Mouse (Mus musculus): Measurements from ENCODE around the gene Olfr825. TPM values are rescaled to one million over a fixed set of nuclear protein-coding genes. Genes with fewer than 3 reads are reported as not detected.
"Not testable (repeated sequence)": the region's sequence is repeated elsewhere in the genome, so short reads cannot be mapped to it uniquely, and the experiment has no call there.

Olfr825 gene
- not detected in 2 replicates for polyA plus RNA-seq (2015; fragmentation: Nextera tagmentation; extraction: Ambion mirVana)

DNA sequence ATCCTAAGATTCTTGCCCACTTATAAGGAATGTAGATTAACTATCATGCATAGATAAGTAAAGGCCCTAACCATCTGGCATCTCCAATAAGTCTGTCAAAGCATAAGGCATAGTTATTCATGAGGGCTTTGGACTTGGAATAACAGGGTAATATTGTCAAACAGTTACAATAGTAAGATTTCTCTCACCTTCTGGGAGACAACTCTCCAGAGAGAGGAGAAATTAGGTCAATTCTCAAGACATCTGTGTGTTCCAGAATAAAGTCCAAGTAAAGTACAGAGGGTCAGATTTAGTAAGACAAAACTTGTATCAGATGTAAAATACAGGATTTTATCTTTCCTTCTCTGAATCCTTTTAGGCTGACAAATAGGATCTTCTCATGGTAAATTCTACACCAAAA is at the start of gene Olfr825:
Olfr825 (minus strand) TSS at position 101 of the 400 bp plus-strand sequence.
- Histone ChIP-seq H3K4me3 (ENCODE audit: low read depth, low read length) (no peak within 1 kb of the TSS), H3K4me2 (ENCODE audit: low read depth, low read length) (no peak within 1 kb of the TSS), H3K9me3 (ENCODE audit: low read length) (no peaks in the 10 kb centered on the region), H3K27ac (ENCODE audit: low read depth) (no peak within 1 kb of the TSS), H3K9ac (replicated peaks) (no peak within 1 kb of the TSS), H3K4me1 (ENCODE audit: insufficient read depth) (no peaks in the 10 kb centered on the region), H3K27me3 (ENCODE audit: insufficient read depth, low read length) (no peaks in the 10 kb centered on the region), H3K36me3 (replicated peaks; ENCODE audit: insufficient read depth, low read length) (no peaks in the 10 kb centered on the region)
- DNase-seq (no peak), ATAC-seq (no peak)
- TF ChIP-seq CTCF (IDR thresholded peaks at IDR 0.05; ENCODE audit: low read depth), result no peak
- no peak for TF ChIP-seq EP300 (IDR thresholded peaks at IDR 0.05; ENCODE audit: low read depth)

DNA sequence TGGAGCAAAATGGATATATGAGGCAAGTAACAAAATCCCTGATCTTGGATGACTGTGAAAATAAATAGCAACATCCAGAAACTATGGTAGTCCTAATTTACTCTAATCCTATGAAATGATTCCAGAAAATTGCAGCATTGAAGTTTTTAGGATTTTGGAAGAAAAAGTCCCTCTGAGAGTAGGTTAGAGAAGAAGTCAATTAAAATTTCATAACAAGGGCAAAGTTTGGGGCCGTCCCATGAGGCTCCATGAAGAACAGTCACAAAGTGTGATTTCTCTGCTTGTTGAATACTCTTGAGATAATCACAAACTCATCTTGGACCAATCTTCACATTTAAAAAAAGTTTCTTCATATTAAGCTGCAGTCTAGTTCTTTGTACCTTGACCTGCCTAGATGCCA is 47.7 kb upstream of the Olfr825 start, which contains the start of gene Olfr827:
Olfr827 (minus strand) TSS at position 101 of the 400 bp plus-strand sequence.
- ATAC-seq, result no peak
- no peaks in the 10 kb centered on the region for H3K36me3 ChIP-seq (replicated peaks; ENCODE audit: insufficient read depth, low read length)
- no peak for TF ChIP-seq EP300 (IDR thresholded peaks at IDR 0.05; ENCODE audit: low read depth)
- TF ChIP-seq CTCF (IDR thresholded peaks at IDR 0.05; ENCODE audit: low read depth), result no peak
- no peak within 1 kb of the TSS for H3K4me3 ChIP-seq (ENCODE audit: low read depth, low read length)
- H3K27me3 ChIP-seq (ENCODE audit: insufficient read depth, low read length), result no peaks in the 10 kb centered on the region
- no peaks in the 10 kb centered on the region for H3K4me1 ChIP-seq (ENCODE audit: insufficient read depth)
- 63% methylated on average over 1 of the region's 1 CpGs for WGBS (ENCODE audit: insufficient replicate concordance)
- no peak for DNase-seq
- no peak within 1 kb of the TSS for H3K9ac ChIP-seq (replicated peaks)
- no peak within 1 kb of the TSS for H3K27ac ChIP-seq (ENCODE audit: low read depth)
- no peak within 1 kb of the TSS for H3K4me2 ChIP-seq (ENCODE audit: low read depth, low read length)
- H3K9me3 ChIP-seq (ENCODE audit: low read length), result no peaks in the 10 kb centered on the region

DNA sequence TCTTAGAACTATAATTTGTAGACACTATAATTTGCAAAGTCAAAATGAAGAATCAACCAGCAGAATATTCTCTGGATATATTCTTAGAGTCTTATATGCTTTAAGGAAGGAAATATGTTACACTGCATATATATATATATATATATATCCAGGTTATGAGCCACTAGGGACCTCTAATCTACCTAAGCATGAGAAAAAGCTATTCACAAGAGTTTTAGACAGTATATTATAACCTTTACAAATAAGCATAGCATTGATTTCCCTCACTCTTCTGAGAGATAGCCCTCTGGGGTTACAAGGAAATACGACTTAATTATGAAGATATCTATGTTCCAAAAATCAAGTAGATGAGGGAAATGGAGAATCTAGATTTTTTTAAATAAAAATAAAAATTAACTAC is 17.5 kb upstream of the Olfr825 start, which contains the start of gene Olfr826:
Olfr826 (minus strand) TSS at position 101 of the 400 bp plus-strand sequence.
- no peaks in the 10 kb centered on the region for H3K9me3 ChIP-seq (ENCODE audit: low read length)
- H3K4me2 ChIP-seq (ENCODE audit: low read depth, low read length), result no peak within 1 kb of the TSS
- H3K9ac ChIP-seq (replicated peaks), result no peak within 1 kb of the TSS
- no peak within 1 kb of the TSS for H3K4me3 ChIP-seq (ENCODE audit: low read depth, low read length)
- no peaks in the 10 kb centered on the region for H3K36me3 ChIP-seq (replicated peaks; ENCODE audit: insufficient read depth, low read length)
- no peak for TF ChIP-seq CTCF (IDR thresholded peaks at IDR 0.05; ENCODE audit: low read depth)
- no peak for TF ChIP-seq EP300 (IDR thresholded peaks at IDR 0.05; ENCODE audit: low read depth)
- no peaks in the 10 kb centered on the region for H3K27me3 ChIP-seq (ENCODE audit: insufficient read depth, low read length)
- 57% methylated on average over 1 of the region's 1 CpGs for WGBS (ENCODE audit: insufficient replicate concordance)
- ATAC-seq (no peak), DNase-seq (no peak)
- H3K27ac ChIP-seq (ENCODE audit: low read depth), result no peak within 1 kb of the TSS
- no peaks in the 10 kb centered on the region for H3K4me1 ChIP-seq (ENCODE audit: insufficient read depth)

DNA sequence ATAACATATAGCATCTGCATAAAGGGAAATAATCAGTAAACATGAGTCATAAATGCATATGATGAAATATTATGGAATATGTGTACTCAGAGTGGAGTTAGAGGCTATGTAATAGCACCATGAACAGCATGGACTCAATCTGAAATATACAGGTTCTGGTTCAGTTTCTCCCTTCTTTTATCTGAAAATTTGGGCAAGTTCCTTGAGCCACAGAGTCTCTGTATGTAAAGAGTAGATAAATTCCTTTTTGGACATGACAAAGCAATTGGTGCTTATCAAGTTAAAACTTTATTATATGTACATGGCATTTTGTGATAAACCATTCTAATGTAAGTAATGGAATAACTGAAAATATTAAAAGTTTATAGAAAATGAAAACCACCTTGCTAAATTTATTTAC is 1.4 kb downstream of the Olfr825 start:
- Histone ChIP-seq H3K36me3 (replicated peaks; ENCODE audit: insufficient read depth, low read length) (no peaks in the 10 kb centered on the region), H3K4me1 (ENCODE audit: insufficient read depth) (no peaks in the 10 kb centered on the region), H3K9me3 (ENCODE audit: low read length) (no peaks in the 10 kb centered on the region), H3K27me3 (ENCODE audit: insufficient read depth, low read length) (no peaks in the 10 kb centered on the region), H3K9ac (replicated peaks) (no peak overlapping the region), H3K27ac (ENCODE audit: low read depth) (no peak overlapping the region), H3K4me3 (ENCODE audit: low read depth, low read length) (no peak overlapping the region), H3K4me2 (ENCODE audit: low read depth, low read length) (no peak overlapping the region)
- ATAC-seq (peak; percentile 8; the same call in 1 of the 2 replicates), DNase-seq (no peak)
- TF ChIP-seq EP300 (IDR thresholded peaks at IDR 0.05; ENCODE audit: low read depth) (0 out of 2 replicates have a peak, but pooled peaks have one; percentile 20), CTCF (IDR thresholded peaks at IDR 0.05; ENCODE audit: low read depth) (no peak)

DNA sequence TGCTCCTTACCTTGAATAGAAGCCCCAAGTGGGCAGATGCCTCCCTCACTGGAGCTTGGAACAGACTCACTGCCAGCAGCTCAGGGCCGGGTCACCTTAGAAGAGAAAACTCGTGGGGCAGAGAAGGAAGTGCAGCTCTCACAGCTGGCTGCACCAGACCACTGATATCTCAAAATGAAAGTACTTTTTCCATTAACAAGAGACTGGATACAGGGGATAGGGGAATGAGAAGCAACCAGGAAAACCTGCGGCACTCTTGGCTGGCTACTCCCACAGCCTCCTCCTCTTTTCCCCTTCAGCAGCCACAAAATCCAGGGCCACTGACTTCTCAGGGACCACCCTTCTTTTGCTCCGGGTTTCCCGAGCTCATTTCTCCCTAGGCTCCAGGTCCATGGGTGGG is 22.4 kb downstream of the Olfr825 start:
- Histone ChIP-seq H3K4me3 (ENCODE audit: low read depth, low read length) (no peak overlapping the region), H3K9me3 (ENCODE audit: low read length) (no peaks in the 10 kb centered on the region), H3K27ac (ENCODE audit: low read depth) (no peak overlapping the region), H3K4me1 (ENCODE audit: insufficient read depth) (no peaks in the 10 kb centered on the region), H3K4me2 (ENCODE audit: low read depth, low read length) (no peak overlapping the region), H3K27me3 (ENCODE audit: insufficient read depth, low read length) (no peaks in the 10 kb centered on the region), H3K9ac (replicated peaks) (no peak overlapping the region), H3K36me3 (replicated peaks; ENCODE audit: insufficient read depth, low read length) (no peaks in the 10 kb centered on the region)
- no peak for ATAC-seq
- no peak for TF ChIP-seq CTCF (IDR thresholded peaks at IDR 0.05; ENCODE audit: low read depth)
- no peak for TF ChIP-seq EP300 (IDR thresholded peaks at IDR 0.05; ENCODE audit: low read depth)
- DNase-seq, result no peak
- 67% methylated on average over 5 of the region's 5 CpGs for WGBS (ENCODE audit: insufficient replicate concordance)

DNA sequence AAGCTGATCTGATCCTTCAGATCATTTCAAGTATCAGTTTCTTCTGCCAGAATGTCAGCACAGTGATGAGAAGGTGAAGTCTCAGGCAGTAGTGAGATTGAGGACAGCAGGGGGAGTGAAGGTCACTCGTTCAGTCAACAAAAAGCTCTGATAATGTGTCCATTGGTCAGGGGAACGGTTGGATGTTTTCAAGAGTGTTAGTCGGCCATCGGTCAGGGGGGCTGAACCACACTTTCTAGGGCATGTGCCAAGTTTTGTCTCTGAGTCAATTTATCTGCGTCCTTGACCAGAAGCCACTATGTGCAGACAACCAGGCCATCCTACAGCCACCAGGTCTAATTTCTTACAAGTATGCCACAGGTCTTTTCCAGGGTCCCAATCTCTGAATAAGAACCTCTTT is 24.1 kb downstream of the Olfr825 start:
- not testable (repeated sequence) for H3K4me3 ChIP-seq (ENCODE audit: low read depth, low read length); H3K36me3 ChIP-seq (replicated peaks; ENCODE audit: insufficient read depth, low read length); H3K4me2 ChIP-seq (ENCODE audit: low read depth, low read length); H3K27me3 ChIP-seq (ENCODE audit: insufficient read depth, low read length); H3K9me3 ChIP-seq (ENCODE audit: low read length); H3K9ac ChIP-seq (replicated peaks); H3K4me1 ChIP-seq (ENCODE audit: insufficient read depth); DNase-seq
- peak overlapping the region; percentile 62 for H3K27ac ChIP-seq (ENCODE audit: low read depth)
- peak; percentile 82 for ATAC-seq
- WGBS (ENCODE audit: insufficient replicate concordance), result 59% methylated on average over 5 of the region's 5 CpGs

DNA sequence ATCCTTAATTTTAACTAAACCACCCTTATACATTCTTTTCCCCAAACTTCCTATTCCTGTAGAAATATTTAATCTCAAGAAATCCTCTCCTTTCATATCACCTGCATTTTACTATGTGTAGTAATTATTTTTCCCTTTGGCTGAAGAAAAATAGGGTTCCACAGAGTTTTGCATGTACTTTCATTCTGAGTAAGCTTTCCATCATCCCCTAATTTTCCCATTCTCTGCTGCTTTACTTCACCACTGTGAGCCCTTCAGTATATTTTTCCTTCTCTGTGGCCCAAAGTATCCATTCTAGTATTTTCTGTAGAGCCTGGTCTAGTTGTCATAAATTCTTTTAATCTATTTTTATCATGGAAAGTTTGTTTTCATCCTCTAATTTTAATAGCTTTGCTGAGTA is 31.8 kb downstream of the Olfr825 start:
- DNase-seq (no peak), ATAC-seq (no peak)
- no peaks in the 10 kb centered on the region for H3K4me1 ChIP-seq (ENCODE audit: insufficient read depth)
- no peak for TF ChIP-seq EP300 (IDR thresholded peaks at IDR 0.05; ENCODE audit: low read depth)
- TF ChIP-seq CTCF (IDR thresholded peaks at IDR 0.05; ENCODE audit: low read depth), result no peak
- no peak overlapping the region for H3K4me3 ChIP-seq (ENCODE audit: low read depth, low read length)
- H3K9me3 ChIP-seq (ENCODE audit: low read length), result no peaks in the 10 kb centered on the region
- H3K27me3 ChIP-seq (ENCODE audit: insufficient read depth, low read length), result no peaks in the 10 kb centered on the region
- no peak overlapping the region for H3K9ac ChIP-seq (replicated peaks)
- no peak overlapping the region for H3K4me2 ChIP-seq (ENCODE audit: low read depth, low read length)
- no peak overlapping the region for H3K27ac ChIP-seq (ENCODE audit: low read depth)
- no peaks in the 10 kb centered on the region for H3K36me3 ChIP-seq (replicated peaks; ENCODE audit: insufficient read depth, low read length)

DNA sequence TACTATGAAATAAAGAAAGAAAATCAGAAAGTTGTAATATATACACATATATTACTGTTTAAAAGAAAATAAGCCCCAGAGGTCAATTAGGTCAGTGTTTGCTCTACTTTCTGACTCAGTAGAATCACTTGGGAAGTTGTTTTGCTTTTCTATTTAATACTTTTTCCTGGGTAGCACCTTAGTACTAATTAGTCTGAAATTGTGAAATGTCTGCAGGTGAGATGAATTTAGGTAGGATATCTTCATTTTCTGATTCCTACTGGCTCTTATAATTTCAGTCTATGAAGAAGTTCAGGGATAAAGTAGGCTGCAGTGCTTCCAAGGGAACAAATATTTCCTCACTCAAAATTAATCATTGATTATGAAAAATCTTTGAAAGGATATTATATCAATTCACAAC is 36.7 kb downstream of the Olfr825 start, which contains the start of gene Olfr824:
Olfr824 (minus strand) TSS at position 101 of the 400 bp plus-strand sequence.
- not testable (repeated sequence) for DNase-seq; H3K9me3 ChIP-seq (ENCODE audit: low read length); H3K4me1 ChIP-seq (ENCODE audit: insufficient read depth); H3K4me3 ChIP-seq (ENCODE audit: low read depth, low read length); H3K27me3 ChIP-seq (ENCODE audit: insufficient read depth, low read length); H3K4me2 ChIP-seq (ENCODE audit: low read depth, low read length); ATAC-seq; H3K27ac ChIP-seq (ENCODE audit: low read depth); H3K9ac ChIP-seq (replicated peaks); H3K36me3 ChIP-seq (replicated peaks; ENCODE audit: insufficient read depth, low read length)

DNA sequence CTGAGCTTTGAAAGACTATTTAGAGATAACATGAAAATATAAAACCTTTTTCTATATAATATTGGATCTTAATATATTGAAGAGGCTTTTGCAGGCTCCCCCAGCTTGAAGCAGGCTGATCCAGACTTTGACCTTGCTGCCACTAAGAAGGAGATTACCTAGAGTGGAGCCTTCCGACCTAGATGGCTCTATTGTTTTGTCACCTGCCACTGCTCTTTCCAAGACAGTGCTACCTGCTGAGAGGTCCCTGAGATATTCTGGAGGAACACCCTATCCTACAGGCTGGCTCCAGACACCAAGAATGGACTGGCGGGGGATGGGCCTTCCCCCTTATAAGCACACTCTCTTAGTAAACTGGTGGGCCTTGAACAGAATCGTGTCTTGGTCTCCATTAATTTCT is 50.5 kb downstream of the Olfr825 start:
- not testable (repeated sequence) for H3K4me1 ChIP-seq (ENCODE audit: insufficient read depth); H3K4me3 ChIP-seq (ENCODE audit: low read depth, low read length); ATAC-seq; H3K9me3 ChIP-seq (ENCODE audit: low read length); H3K27me3 ChIP-seq (ENCODE audit: insufficient read depth, low read length); H3K36me3 ChIP-seq (replicated peaks; ENCODE audit: insufficient read depth, low read length); H3K9ac ChIP-seq (replicated peaks); H3K4me2 ChIP-seq (ENCODE audit: low read depth, low read length); H3K27ac ChIP-seq (ENCODE audit: low read depth); DNase-seq
- WGBS (ENCODE audit: insufficient replicate concordance), result 66% methylated on average over 3 of the region's 3 CpGs

DNA sequence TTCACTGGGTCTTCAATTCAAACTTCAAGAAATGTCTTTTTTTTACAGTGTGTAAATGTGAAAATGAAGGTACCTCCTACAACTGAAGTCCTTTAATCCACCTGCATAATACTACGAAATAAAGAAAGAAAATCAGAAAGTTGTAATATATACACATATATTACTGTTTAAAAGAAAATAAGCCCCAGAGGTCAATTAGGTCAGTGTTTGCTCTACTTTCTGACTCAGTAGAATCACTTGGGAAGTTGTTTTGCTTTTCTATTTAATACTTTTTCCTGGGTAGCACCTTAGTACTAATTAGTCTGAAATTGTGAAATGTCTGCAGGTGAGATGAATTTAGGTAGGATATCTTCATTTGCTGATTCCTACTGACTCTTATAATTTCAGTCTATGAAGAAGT is 51.3 kb downstream of the Olfr825 start, which contains the start of gene Olfr823:
Olfr823 (minus strand) TSS at position 101 of the 400 bp plus-strand sequence.
- DNase-seq; H3K4me2 ChIP-seq (ENCODE audit: low read depth, low read length); H3K4me1 ChIP-seq (ENCODE audit: insufficient read depth); H3K4me3 ChIP-seq (ENCODE audit: low read depth, low read length); H3K9ac ChIP-seq (replicated peaks); ATAC-seq; H3K27ac ChIP-seq (ENCODE audit: low read depth); H3K9me3 ChIP-seq (ENCODE audit: low read length); H3K36me3 ChIP-seq (replicated peaks; ENCODE audit: insufficient read depth, low read length); H3K27me3 ChIP-seq (ENCODE audit: insufficient read depth, low read length): not testable (repeated sequence)
- WGBS (ENCODE audit: insufficient replicate concordance), result 68% methylated on average over 1 of the region's 1 CpGs

All from liver, postnatal 0 days (tissue).